Mouse (Mus musculus) hindbrain, embryonic 15.5 days (tissue): ENCODE measurements at regions not wholly inside any gene's neighbourhood (a gene's known extent, or its start where the extent isn't known, plus 50 kb on each side); places are given as distances from the start of the nearest gene placed in this dataset.

Experiments used
- ATAC-seq: fragments of 200-750 bp; cut with Nextera tagmentation; 2 replicates; pipeline ENCODE4 v1.8.0; 2017; ENCODE audit warnings: low read depth, moderate number of reproducible peaks, moderate TSS enrichment; ENCODE audit not compliant: low FRiP score
- H3K27ac ChIP-seq: fragments of 300-500 bp; sonication (generic); replicated peaks from 2 replicates; pipeline ENCODE4 v1.5.1; 2015; ENCODE audit warnings: mild to moderate bottlenecking, inconsistent platforms
- H3K27me3 ChIP-seq: fragments of 300-500 bp; sonication (generic); 2 replicates; pipeline ENCODE4 v1.6.1; 2015; ENCODE audit warnings: control low read depth, inconsistent platforms
- H3K36me3 ChIP-seq: fragments of 300-500 bp; sonication (generic); 2 replicates; pipeline ENCODE4 v1.6.1; 2015; ENCODE audit warnings: control low read depth, inconsistent platforms
- H3K4me1 ChIP-seq: fragments of 300-500 bp; sonication (generic); replicated peaks from 2 replicates; pipeline ENCODE4 v1.6.1; 2015; ENCODE audit warnings: control low read depth, inconsistent platforms
- H3K4me2 ChIP-seq: fragments of 300-500 bp; sonication (generic); 2 replicates; pipeline ENCODE4 v1.6.1; 2015; ENCODE audit warnings: moderate library complexity, mild to moderate bottlenecking, inconsistent platforms
- H3K4me3 ChIP-seq: fragments of 300-500 bp; sonication (generic); 2 replicates; pipeline ENCODE4 v1.5.1; 2015; ENCODE audit warnings: mild to moderate bottlenecking, inconsistent platforms
- H3K9ac ChIP-seq: fragments of 300-500 bp; sonication (generic); 2 replicates; pipeline ENCODE4 v1.6.1; 2015; ENCODE audit warnings: inconsistent platforms
- H3K9me3 ChIP-seq: fragments of 300-500 bp; sonication (generic); 2 replicates; pipeline ENCODE4 v1.6.1; 2016; ENCODE audit warnings: control low read depth, inconsistent platforms
- WGBS: fragments of 180-500 bp; shearing (Covaris S2); methylation state at CpG from one replicate; pipeline ENCODE4 v1.1.7; 2015; 5-methylcytosine and 5-hydroxymethylcytosine counted together

DNA sequence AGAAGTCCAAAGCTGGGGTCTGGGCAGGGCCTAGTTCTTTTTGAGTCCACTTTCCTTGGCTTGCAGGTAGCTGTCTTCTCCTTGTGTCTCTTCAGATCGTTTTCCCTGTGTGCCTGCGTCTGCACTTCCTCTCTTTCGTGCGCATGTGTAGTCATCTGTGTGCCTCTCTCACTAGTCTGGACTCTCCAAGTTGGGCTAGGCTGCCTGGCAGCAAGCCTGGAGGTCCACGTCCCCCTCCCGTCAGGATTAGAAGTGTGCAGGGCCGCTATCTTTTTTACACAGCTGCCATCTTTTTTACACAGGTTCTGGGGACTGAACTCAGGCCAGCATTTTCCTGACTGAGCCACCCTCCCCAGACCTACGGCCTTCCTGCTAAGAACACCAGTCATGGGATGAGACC, 55.8 kb upstream of the Sec14l1 start:
- Histone ChIP-seq H3K27me3 (no peaks in the 10 kb centered on the region), H3K4me1 (peaks cover 38% of the 10 kb centered on the region), H3K4me2 (no peak overlapping the region), H3K27ac (peak overlapping the region; percentile 78), H3K36me3 (no peaks in the 10 kb centered on the region), H3K9ac (no peak overlapping the region), H3K9me3 (no peaks in the 10 kb centered on the region), H3K4me3 (no peak overlapping the region)
- ATAC-seq = no peak
- WGBS = 51% methylated on average over 8 of the region's 8 CpGs

- H3K4me3 ChIP-seq = no peak overlapping the region
- H3K36me3 ChIP-seq = no peaks in the 10 kb centered on the region
- ATAC-seq = no peak
- H3K9ac ChIP-seq = no peak overlapping the region; the same call in 1 of the 2 replicates
- H3K4me1 ChIP-seq = peaks cover 38% of the 10 kb centered on the region
- WGBS = 3% methylated on average over 19 of the region's 19 CpGs
- peak overlapping the region; percentile 35 for H3K4me2 ChIP-seq
- peak overlapping the region; percentile 78 for H3K27ac ChIP-seq
- no peaks in the 10 kb centered on the region for H3K27me3 ChIP-seq
- no peaks in the 10 kb centered on the region for H3K9me3 ChIP-seq
Measured at GRCm38 (mm10) chr11:117059981-117060705, 54.8 kb upstream of the Sec14l1 start.

- no peak for ATAC-seq
- no peak overlapping the region; the same call in 1 of the 2 replicates for H3K9ac ChIP-seq
- no peaks in the 10 kb centered on the region for H3K36me3 ChIP-seq
- H3K4me1 ChIP-seq = peaks cover 38% of the 10 kb centered on the region
- no peak overlapping the region for H3K4me3 ChIP-seq
- H3K27me3 ChIP-seq = no peaks in the 10 kb centered on the region
- no peaks in the 10 kb centered on the region for H3K9me3 ChIP-seq
- peak overlapping the region; percentile 78 for H3K27ac ChIP-seq
- peak overlapping the region; percentile 35 for H3K4me2 ChIP-seq
- 28% methylated on average over 8 of the region's 9 CpGs for WGBS
Measured at GRCm38 (mm10) chr11:117060706-117061337, 54.1 kb upstream of the Sec14l1 start.

DNA sequence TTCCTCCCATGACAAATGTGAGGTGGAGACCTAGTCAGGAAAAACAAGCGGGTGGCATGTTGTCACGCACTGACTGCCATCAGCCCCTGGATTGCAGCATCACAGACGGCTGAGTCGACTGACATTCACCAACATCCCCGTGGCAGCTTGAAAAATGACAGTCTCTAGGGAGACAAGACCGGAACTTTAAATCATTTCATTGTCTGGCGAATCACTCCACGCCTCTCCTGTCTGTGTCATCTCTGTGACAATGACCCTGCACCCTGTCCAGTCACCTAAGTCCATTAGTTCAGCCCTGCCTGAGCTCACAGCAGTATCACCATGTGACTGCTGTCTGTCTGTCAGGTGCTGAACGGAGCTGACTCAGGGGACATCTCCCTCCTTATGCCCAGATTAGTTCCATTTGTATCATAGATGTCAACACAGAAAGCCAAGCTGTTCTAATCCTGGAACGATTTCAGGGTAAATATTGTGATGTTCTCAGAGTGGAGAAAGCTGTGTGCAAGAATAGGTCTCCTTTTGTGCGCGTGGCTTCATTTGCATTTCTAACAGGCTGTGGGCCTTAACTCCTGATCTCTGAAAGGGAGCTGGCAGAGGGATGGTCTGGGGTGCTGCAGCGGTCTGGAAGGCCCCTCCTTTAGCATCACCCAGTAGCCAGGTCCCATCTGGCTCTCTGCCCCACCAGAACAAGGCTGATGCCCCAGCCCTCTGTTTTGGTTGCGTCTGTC, 52.0 kb upstream of the Sec14l1 start:
- Histone ChIP-seq H3K27ac (peak overlapping the region; percentile 34), H3K9me3 (no peaks in the 10 kb centered on the region), H3K36me3 (no peaks in the 10 kb centered on the region), H3K9ac (no peak overlapping the region), H3K27me3 (no peaks in the 10 kb centered on the region), H3K4me1 (peaks cover 32% of the 10 kb centered on the region), H3K4me2 (no peak overlapping the region), H3K4me3 (no peak overlapping the region)
- 0 out of 2 replicates have a peak, but pooled peaks have one; percentile 9 for ATAC-seq
- 15% methylated on average over 14 of the region's 14 CpGs for WGBS
